Mouse (Mus musculus): ENCODE results near the gene Fundc2. TPM values are rescaled to one million over a fixed set of nuclear protein-coding genes. Genes with fewer than 3 reads are reported as not detected.

The Fundc2 gene
- 28.3 and 31.9 TPM in 2 replicates for polyA plus RNA-seq (2015; fragmentation: Nextera tagmentation; extraction: Ambion mirVana)

DNA sequence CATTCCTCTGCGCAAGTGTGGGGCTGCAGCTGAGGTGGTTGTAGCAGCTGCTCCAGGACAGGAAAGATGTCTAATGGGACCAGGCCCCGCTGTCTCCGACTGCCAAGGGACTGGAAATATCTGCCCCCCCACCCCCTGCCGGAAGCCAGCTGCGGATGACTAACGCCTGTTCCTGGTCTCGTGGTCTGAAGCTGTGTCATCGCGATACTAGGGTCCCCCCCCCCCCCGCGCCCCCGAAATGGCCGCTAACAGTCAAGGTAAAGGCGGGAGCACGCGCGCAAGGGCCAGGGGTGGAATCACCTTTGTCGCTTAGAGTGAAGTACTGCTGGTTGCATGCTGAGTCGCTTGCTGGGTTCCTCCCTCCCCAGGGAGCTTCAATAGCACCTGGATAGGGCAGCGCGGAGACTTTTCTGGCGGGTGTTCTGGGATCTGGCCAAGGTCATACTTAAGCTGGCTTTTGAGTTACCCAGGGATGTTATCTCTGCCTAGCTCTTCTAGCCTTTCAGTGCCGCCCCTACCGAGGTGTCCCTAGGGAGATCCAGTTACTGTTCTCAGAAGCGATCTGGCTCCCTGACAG is at the start of gene Fundc2, which contains the start of gene F8:
Gene Fundc2 (plus strand): TSS at position 205 of the 577 bp plus-strand sequence.
Gene F8 (minus strand): TSS at position 421 of the 577 bp plus-strand sequence.
- no peaks in the 10 kb centered on the region for H3K36me3 ChIP-seq
- H3K27ac ChIP-seq (replicated peaks): peak within 1 kb of the TSS; percentile 53
- H3K4me3 ChIP-seq: peak within 1 kb of the TSS; percentile 51
- no peaks in the 10 kb centered on the region for H3K9me3 ChIP-seq
- no peaks in the 10 kb centered on the region for H3K4me1 ChIP-seq
- peak within 1 kb of the TSS; percentile 48 for H3K4me2 ChIP-seq (replicated peaks)
- 15% methylated on average over 25 of the region's 25 CpGs for WGBS
- H3K9ac ChIP-seq (replicated peaks): peak within 1 kb of the TSS; percentile 55
- ATAC-seq (replicated peaks): peak; percentile 98
- H3K27me3 ChIP-seq: no peaks in the 10 kb centered on the region

DNA sequence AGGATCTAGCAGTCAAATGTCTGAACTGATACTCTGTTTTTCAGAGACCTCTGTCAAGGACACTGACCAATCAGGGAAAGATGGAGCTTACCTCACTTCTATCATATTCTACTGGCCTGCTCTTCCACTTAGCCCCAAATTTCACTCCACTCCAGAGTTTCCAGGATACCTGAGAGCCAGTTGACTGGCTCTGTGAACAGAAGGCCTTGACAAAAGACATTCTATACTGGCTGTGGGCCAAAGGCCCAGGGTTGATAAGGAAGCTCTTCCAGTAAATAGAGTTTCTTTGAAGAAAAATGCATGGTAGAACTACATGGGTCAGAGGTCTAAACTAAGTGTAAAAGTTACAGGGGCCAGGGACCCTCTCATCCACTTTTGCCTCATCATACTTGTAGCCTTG is 12.0 kb upstream of the Fundc2 start:
- no peak overlapping the region for H3K4me3 ChIP-seq
- ATAC-seq (replicated peaks): no peak
- H3K4me1 ChIP-seq: no peaks in the 10 kb centered on the region
- H3K27ac ChIP-seq (replicated peaks): no peak overlapping the region
- H3K4me2 ChIP-seq (replicated peaks): no peak overlapping the region
- no peaks in the 10 kb centered on the region for H3K9me3 ChIP-seq
- H3K27me3 ChIP-seq: no peaks in the 10 kb centered on the region
- H3K9ac ChIP-seq (replicated peaks): no peak overlapping the region
- H3K36me3 ChIP-seq: no peaks in the 10 kb centered on the region

DNA sequence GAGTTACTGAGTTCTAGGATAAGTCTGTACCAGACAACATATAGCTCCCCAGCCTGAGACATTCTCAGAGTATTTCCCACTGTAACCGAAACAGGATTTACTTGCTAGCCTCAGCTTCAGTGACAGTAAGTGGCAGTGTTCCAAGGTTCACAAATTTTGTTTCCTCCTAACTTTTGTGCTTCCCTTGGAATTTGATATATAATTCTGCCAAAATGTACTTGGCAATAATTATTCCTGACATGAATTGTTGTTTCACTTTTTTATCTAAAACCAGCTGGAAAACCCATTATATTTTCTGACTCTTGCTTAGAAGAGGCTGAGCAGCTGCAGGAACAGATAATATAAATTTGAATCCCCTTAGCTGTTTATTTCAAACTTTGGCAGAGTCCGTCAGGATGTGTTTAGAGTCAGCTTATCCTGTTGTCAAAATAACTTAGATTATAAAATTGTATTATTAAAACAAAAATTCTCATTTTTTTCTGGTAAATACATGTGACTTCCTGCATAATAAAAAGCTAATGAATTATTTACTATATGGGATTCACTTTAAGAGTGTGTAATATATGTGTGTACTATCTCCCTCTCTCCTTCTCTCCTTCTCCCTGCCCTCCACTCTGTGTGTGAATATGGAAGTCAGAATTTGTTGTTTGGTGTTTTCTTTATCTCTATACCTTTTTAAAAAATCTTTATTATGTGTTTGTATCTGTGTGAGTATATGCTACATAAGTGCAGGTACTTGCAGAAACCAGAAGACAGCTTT is 9.4 kb upstream of the Fundc2 start:
- no peak overlapping the region for H3K9ac ChIP-seq (replicated peaks)
- H3K4me1 ChIP-seq: no peaks in the 10 kb centered on the region
- 80% methylated on average over 2 of the region's 2 CpGs for WGBS
- H3K36me3 ChIP-seq: no peaks in the 10 kb centered on the region
- no peak overlapping the region for H3K4me3 ChIP-seq
- H3K27ac ChIP-seq (replicated peaks): no peak overlapping the region
- H3K27me3 ChIP-seq: no peaks in the 10 kb centered on the region
- ATAC-seq (replicated peaks): no peak
- H3K9me3 ChIP-seq: no peaks in the 10 kb centered on the region
- H3K4me2 ChIP-seq (replicated peaks): no peak overlapping the region

DNA sequence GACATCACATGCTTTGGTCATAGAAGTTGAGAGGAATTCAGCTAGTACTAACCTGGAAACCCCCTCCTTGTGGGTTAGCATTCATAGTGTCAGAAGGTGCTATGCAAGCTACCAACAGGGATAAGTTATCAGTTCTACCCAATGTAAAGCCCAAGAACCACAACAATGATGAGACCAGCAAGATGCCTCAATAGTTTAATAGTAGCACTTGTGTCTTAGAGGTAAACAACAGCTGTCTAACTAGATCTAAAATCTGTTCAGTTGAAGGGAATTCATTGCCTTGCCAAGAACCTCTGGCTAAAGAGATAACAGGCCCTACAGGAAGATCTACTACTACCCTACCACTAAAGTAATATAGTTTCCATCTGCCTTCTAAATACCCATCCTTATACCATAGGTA is 5.4 kb upstream of the Fundc2 start:
- no peak overlapping the region for H3K9ac ChIP-seq (replicated peaks)
- ATAC-seq (replicated peaks): no peak

DNA sequence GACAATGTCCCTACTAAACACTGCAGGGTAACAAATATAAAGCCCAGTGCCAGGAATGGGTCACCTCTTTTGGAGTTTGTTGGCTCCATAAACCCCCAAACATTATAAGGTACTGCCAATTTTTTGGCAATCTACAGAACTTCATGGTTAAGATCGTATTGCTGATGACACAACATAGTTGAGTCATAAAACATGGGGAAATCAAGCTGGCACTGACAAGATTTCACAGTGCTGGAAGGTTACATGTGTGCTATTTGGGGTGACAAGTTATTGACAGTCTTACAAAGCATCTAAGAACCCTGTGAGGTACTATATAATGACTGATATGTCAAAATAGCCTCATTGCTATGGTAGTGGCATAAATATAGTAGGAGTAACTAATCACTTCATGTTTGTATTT is 1.0 kb upstream of the Fundc2 start:
- Histone ChIP-seq H3K9me3 (no peaks in the 10 kb centered on the region), H3K4me2 (replicated peaks) (no peak overlapping the region)
- WGBS: 95% methylated on average over 1 of the region's 1 CpGs

More for the DNA sequence above, 5.4 kb upstream of the Fundc2 start:
- Histone ChIP-seq H3K36me3 (no peaks in the 10 kb centered on the region), H3K27ac (replicated peaks) (no peak overlapping the region), H3K4me2 (replicated peaks) (no peak overlapping the region), H3K27me3 (no peaks in the 10 kb centered on the region), H3K4me3 (no peak overlapping the region), H3K9me3 (no peaks in the 10 kb centered on the region), H3K4me1 (no peaks in the 10 kb centered on the region)

DNA sequence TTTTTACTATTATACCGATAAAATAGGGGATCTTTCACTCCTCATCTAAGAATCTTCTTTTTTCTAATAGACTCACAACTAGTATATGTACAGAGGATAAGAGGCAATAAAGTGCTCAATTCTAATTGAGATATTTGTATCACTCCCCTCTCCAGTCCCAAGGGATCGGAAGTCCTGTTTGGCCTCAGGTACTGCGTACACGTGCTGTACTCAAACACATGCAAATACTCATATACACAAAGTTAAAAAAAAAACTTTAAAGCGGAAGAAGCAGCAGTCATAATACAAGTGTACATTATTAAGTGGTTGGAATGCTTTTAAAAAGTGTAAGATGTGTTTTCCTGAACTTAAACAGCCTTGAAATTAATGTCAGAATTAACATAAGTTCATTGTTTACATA is 500 bp upstream of the Fundc2 start:
- WGBS: 78% methylated on average over 5 of the region's 5 CpGs
- no peak overlapping the region for H3K27ac ChIP-seq (replicated peaks)
- no peaks in the 10 kb centered on the region for H3K4me1 ChIP-seq
- H3K9me3 ChIP-seq: no peaks in the 10 kb centered on the region
- no peaks in the 10 kb centered on the region for H3K27me3 ChIP-seq
- H3K4me3 ChIP-seq: peak overlapping the region; percentile 51
- no peak overlapping the region for H3K9ac ChIP-seq (replicated peaks)
- peak; percentile 39 for ATAC-seq (replicated peaks)
- H3K4me2 ChIP-seq (replicated peaks): peak overlapping the region; percentile 48
- no peaks in the 10 kb centered on the region for H3K36me3 ChIP-seq

More for the DNA sequence above, 1.0 kb upstream of the Fundc2 start:
- Histone ChIP-seq H3K9ac (replicated peaks) (no peak overlapping the region), H3K27me3 (no peaks in the 10 kb centered on the region), H3K27ac (replicated peaks) (no peak overlapping the region), H3K4me3 (no peak overlapping the region), H3K36me3 (no peaks in the 10 kb centered on the region), H3K4me1 (no peaks in the 10 kb centered on the region)
- no peak for ATAC-seq (replicated peaks)

DNA sequence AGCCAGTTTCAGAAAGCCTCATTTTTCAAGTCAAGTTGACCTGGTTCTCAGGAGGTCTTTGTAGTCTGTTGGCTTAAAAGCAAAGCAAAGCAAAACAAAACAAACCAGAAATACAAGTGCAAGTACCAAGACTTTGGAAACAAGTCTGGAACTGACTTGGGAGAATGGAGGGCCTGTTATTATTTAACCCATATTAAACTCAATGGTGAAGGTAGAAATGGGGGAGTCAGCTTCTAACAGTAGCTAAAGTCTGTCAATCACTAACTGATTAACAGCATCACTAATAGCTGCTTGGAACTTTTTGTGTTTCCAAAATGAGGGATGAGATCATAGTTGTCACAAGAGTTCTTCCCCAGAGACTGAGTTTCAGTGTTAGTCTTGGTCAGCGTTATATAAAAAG is 17.3 kb downstream of the Fundc2 start:
- Histone ChIP-seq H3K4me1 (no peaks in the 10 kb centered on the region), H3K9me3 (no peaks in the 10 kb centered on the region)
- no peak for ATAC-seq (replicated peaks)

DNA sequence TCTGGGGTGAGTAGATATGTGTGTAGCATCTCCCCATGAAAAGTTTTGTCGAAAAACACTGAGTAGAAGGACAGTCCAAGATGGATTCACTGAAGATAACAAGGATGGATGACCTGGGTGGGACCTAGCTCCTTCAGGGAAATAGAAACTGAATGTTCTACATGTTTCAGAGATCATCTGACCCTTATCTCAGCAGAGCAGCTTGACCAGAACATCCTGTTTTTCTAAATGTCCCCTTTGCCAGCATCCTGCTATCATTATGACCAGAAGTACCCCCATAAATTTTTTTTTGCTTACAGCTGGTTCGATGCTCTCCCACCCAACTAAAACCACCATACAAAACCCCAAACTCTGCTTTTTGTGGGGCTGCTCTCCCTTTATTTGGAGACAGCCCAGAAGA is 20.5 kb downstream of the Fundc2 start:
- H3K4me3 ChIP-seq: no peak overlapping the region
- ATAC-seq (replicated peaks): no peak
- no peak overlapping the region for H3K27ac ChIP-seq (replicated peaks)
- H3K4me2 ChIP-seq (replicated peaks): no peak overlapping the region
- no peaks in the 10 kb centered on the region for H3K27me3 ChIP-seq
- WGBS: 79% methylated on average over 2 of the region's 2 CpGs
- no peaks in the 10 kb centered on the region for H3K9me3 ChIP-seq
- H3K36me3 ChIP-seq: no peaks in the 10 kb centered on the region
- H3K4me1 ChIP-seq: no peaks in the 10 kb centered on the region
- no peak overlapping the region for H3K9ac ChIP-seq (replicated peaks)

More for the DNA sequence above, 17.3 kb downstream of the Fundc2 start:
- Histone ChIP-seq H3K27me3 (no peaks in the 10 kb centered on the region), H3K27ac (replicated peaks) (no peak overlapping the region), H3K4me2 (replicated peaks) (no peak overlapping the region), H3K9ac (replicated peaks) (no peak overlapping the region), H3K4me3 (no peak overlapping the region), H3K36me3 (no peaks in the 10 kb centered on the region)
- 76% methylated on average over 1 of the region's 1 CpGs for WGBS

DNA sequence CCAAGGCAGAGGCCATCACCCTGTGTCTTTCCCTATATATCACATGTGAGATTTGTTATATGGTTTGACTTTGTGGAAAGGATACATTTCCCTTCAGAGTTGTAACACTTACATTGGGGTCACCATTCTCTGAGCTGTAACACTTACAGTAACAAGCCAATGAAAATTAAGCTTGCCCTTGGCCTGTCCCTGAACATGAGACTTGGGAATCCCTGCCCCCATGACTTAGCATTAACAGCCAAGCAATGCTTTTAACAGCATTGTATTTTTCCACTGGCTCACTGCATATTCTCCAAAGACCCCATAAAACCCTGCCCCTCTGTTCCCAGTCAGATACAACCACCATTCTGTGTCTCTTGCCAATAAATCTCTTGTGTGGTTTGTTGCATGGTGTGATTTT is 21.2 kb downstream of the Fundc2 start:
- Histone ChIP-seq H3K4me1 (no peaks in the 10 kb centered on the region), H3K4me2 (replicated peaks) (no peak overlapping the region), H3K9ac (replicated peaks) (no peak overlapping the region), H3K4me3 (no peak overlapping the region), H3K27ac (replicated peaks) (no peak overlapping the region), H3K36me3 (no peaks in the 10 kb centered on the region), H3K27me3 (no peaks in the 10 kb centered on the region), H3K9me3 (no peaks in the 10 kb centered on the region)
- no peak for ATAC-seq (replicated peaks)

DNA sequence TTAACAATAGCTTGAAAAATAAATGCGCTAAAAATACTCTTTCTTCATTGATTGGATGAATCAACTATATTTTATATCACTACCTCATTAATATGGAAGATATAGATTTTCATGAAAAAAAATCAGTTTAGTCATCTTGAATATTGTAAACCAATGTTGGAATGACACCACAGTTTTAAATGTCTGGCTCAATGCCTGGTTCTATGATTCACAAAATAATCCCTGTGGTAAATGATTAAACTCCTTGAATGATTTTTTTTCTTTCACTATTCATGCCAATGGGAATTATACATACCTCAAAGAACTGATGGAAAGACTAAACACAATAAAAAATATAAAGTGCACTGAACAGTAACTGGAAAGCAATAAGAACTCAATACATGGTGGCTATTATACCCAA is 27.5 kb downstream of the Fundc2 start:
- ATAC-seq (replicated peaks): no peak
- Histone ChIP-seq H3K27me3 (no peaks in the 10 kb centered on the region), H3K27ac (replicated peaks) (no peak overlapping the region), H3K4me2 (replicated peaks) (no peak overlapping the region), H3K9ac (replicated peaks) (no peak overlapping the region), H3K9me3 (no peaks in the 10 kb centered on the region), H3K4me3 (no peak overlapping the region), H3K4me1 (no peaks in the 10 kb centered on the region), H3K36me3 (no peaks in the 10 kb centered on the region)
- WGBS: 95% methylated on average over 1 of the region's 1 CpGs

DNA sequence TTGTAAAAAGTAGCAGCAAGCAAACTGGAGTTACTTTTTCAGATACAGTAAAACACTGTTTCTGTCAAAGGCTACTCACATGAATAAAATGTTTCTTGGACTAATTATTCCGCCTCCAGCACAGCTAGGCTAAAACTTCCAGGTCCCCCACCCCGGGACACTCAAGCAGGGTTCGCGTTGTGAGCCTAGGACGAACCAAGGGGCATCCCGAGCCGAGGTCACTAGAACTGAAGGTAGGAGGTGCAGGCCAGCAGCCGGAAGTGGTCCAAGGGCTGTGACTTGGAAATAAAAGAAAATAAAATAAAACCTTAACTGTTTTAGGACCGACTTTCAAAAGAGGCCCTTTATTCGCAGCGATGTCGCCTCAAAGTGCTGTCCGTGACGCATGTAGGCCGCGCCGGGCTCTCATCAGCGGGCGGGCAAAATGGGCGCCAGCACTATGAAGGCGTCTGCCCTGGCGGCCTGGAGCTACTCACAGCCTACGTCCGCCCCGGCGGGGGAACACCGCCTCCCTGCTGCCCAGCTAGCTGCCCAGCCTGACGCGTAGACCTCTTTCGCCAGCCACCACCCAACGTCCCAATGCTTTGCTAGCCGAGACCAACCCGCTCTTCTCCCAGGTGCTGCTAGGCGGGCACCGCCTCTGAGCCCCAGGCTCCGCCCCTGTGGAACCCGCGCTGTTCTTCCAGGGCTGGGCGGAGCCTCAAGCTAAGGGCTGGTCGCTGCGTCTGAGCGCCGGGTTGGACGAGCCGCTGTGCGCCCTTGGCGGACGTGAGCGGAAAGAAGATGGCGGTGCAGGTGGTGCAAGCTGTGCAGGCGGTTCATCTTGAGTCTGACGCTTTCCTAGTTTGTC is 34.0 kb downstream of the Fundc2 start, which contains the start of the genes Cmc4, Mtcp1 and Brcc3:
Gene Cmc4 (minus strand): TSS at position 649 of the 850 bp plus-strand sequence.
Gene Mtcp1 (minus strand): TSS at position 653 of the 850 bp plus-strand sequence.
Gene Brcc3 (plus strand): TSS at position 693 of the 850 bp plus-strand sequence.
- ATAC-seq (replicated peaks): peak; percentile 100
- WGBS: 15% methylated on average over 51 of the region's 52 CpGs
- no peaks in the 10 kb centered on the region for H3K9me3 ChIP-seq
- peak within 1 kb of the TSS; percentile 91 for H3K27ac ChIP-seq (replicated peaks)
- H3K4me2 ChIP-seq (replicated peaks): peak within 1 kb of the TSS; percentile 50
- no peaks in the 10 kb centered on the region for H3K27me3 ChIP-seq
- no peaks in the 10 kb centered on the region for H3K36me3 ChIP-seq
- peaks cover 5% of the 10 kb centered on the region; the same call in 1 of the 2 replicates for H3K4me1 ChIP-seq
- H3K4me3 ChIP-seq: peak within 1 kb of the TSS; percentile 59
- H3K9ac ChIP-seq (replicated peaks): peak within 1 kb of the TSS; percentile 62

Measured in forebrain, embryonic 15.5 days (tissue).